Mouse (Mus musculus): ENCODE measurements at regions not wholly inside any gene's neighbourhood (a gene's known extent, or its start where the extent isn't known, plus 50 kb on each side); places are given as distances from the start of the nearest gene placed in this dataset.

GRCm38 (mm10) chr2:30725601-30726489 is 77.6 kb downstream of the 1700001O22Rik start:
- Histone ChIP-seq H3K27ac (ENCODE audit: insufficient read depth, low read depth) (no peak overlapping the region), H3K27me3 (replicated peaks) (no peaks in the 10 kb centered on the region), H3K9me3 (replicated peaks; ENCODE audit: low read length) (no peaks in the 10 kb centered on the region), H3K36me3 (replicated peaks in 1 of 2; ENCODE audit: control insufficient read depth in 1 of 2, insufficient read depth in 1 of 2, low read length in 1 of 2) (no peaks in the 10 kb centered on the region), H3K4me3 (replicated peaks in 1 of 3; ENCODE audit: low read depth in 2 of 3, low read length in 2 of 3, poor library complexity in 1 of 3) (no peak overlapping the region), H3K4me1 (ENCODE audit: control insufficient read depth in 1 of 2, insufficient read depth in 2 of 2) (peaks cover 4 to 12% of the 10 kb centered on the region in 2 experiments; a peak in 3 of 4 replicates), H3K4me2 (ENCODE audit: insufficient read depth, low read depth, poor library complexity, severe bottlenecking) (no peak overlapping the region), H3K9ac (ENCODE audit: insufficient read depth, low read depth) (no peak overlapping the region), H3K79me2 (replicated peaks; ENCODE audit: control insufficient read depth, extremely low read depth, insufficient read depth, poor library complexity, severe bottlenecking) (no peaks in the 10 kb centered on the region)
- TF ChIP-seq PAX5 (IDR thresholded peaks at IDR 0.05; ENCODE audit: low read length) (no peak), GABPA (IDR thresholded peaks at IDR 0.05; ENCODE audit: insufficient replicate concordance, low read depth, low read length) (no peak), SIN3A (IDR thresholded peaks at IDR 0.05; ENCODE audit: low read length) (no peak), UBTF (IDR thresholded peaks at IDR 0.05; ENCODE audit: low read depth, low read length) (no peak), CHD1 (IDR thresholded peaks at IDR 0.05; ENCODE audit: low read depth, low read length) (no peak), TCF12 (IDR thresholded peaks at IDR 0.05; ENCODE audit: low read depth, low read length) (no peak), RCOR1 (conservative IDR thresholded peaks at IDR 0.05; ENCODE audit: low read depth, low read length) (no peak), MAFK (IDR thresholded peaks at IDR 0.05; ENCODE audit: insufficient replicate concordance, low read length) (no peak), ZMIZ1 (IDR thresholded peaks at IDR 0.05; ENCODE audit: low read depth, low read length) (no peak), NELFE (IDR thresholded peaks at IDR 0.05; ENCODE audit: low read depth, low read length) (no peak), USF1 (IDR thresholded peaks at IDR 0.05; ENCODE audit: low read depth, low read length) (no peak), ELF1 (IDR thresholded peaks at IDR 0.05; ENCODE audit: low read depth, low read length) (no peak), JUND (conservative IDR thresholded peaks at IDR 0.05; ENCODE audit: low read depth, low read length) (no peak), ZC3H11A (IDR thresholded peaks at IDR 0.05; ENCODE audit: low read depth, low read length) (no peak), KAT2A (IDR thresholded peaks at IDR 0.05; ENCODE audit: insufficient replicate concordance, low read length) (no peak), MYC (IDR thresholded peaks at IDR 0.05; ENCODE audit: low read depth, low read length) (no peak), RAD21 (IDR thresholded peaks at IDR 0.05; ENCODE audit: low read depth, low read length) (no peak)
- in situ Hi-C loops (cut with MboI; ENCODE audit: low pct_ligation_motif_present, low pct_unique_long_range_greater_than_20kb, low sequenced_read_pairs): no loop called here
- dilution Hi-C loops (cut with MboI; ENCODE audit: extremely low pct_ligation_motif_present, extremely low pct_unique_long_range_greater_than_20kb, low sequenced_read_pairs): no loop called here
- no peak for DNase-seq (ENCODE audit: extremely low read depth)

- H3K27ac ChIP-seq (ENCODE audit: insufficient read depth, low read depth): no peak overlapping the region
- TF ChIP-seq RAD21 (IDR thresholded peaks at IDR 0.05; ENCODE audit: low read depth, low read length) (no peak), ZNF384 (IDR thresholded peaks at IDR 0.05; ENCODE audit: low read depth, low read length) (no peak), ZKSCAN1 (IDR thresholded peaks at IDR 0.05; ENCODE audit: borderline replicate concordance, low read depth, low read length) (no peak), MAX (IDR thresholded peaks at IDR 0.05; ENCODE audit: low read length) (no peak), ZC3H11A (IDR thresholded peaks at IDR 0.05; ENCODE audit: low read depth, low read length) (no peak), GABPA (IDR thresholded peaks at IDR 0.05; ENCODE audit: insufficient replicate concordance, low read depth, low read length) (no peak)
- no peak for DNase-seq (ENCODE audit: extremely low read depth)
- dilution Hi-C loops (cut with MboI; ENCODE audit: extremely low pct_ligation_motif_present, extremely low pct_unique_long_range_greater_than_20kb, low sequenced_read_pairs): no loop called here
- H3K36me3 ChIP-seq (replicated peaks in 1 of 2; ENCODE audit: control insufficient read depth in 1 of 2, insufficient read depth in 1 of 2, low read length in 1 of 2): no peaks in the 10 kb centered on the region
- peaks cover 3% of the 10 kb centered on the region for H3K27me3 ChIP-seq (replicated peaks)
- no peak overlapping the region for H3K4me2 ChIP-seq (ENCODE audit: insufficient read depth, low read depth, poor library complexity, severe bottlenecking)
- H3K4me1 ChIP-seq (ENCODE audit: control insufficient read depth in 1 of 2, insufficient read depth in 2 of 2): peaks cover 4 to 12% of the 10 kb centered on the region in 2 experiments; a peak in 3 of 4 replicates
- no peak overlapping the region for H3K4me3 ChIP-seq (replicated peaks in 1 of 3; ENCODE audit: low read depth in 2 of 3, low read length in 2 of 3, poor library complexity in 1 of 3)
- in situ Hi-C loops (cut with MboI; ENCODE audit: low pct_ligation_motif_present, low pct_unique_long_range_greater_than_20kb, low sequenced_read_pairs): no loop called here
- no peak overlapping the region for H3K9ac ChIP-seq (ENCODE audit: insufficient read depth, low read depth)
- H3K9me3 ChIP-seq (replicated peaks; ENCODE audit: low read length): no peaks in the 10 kb centered on the region
- no peaks in the 10 kb centered on the region for H3K79me2 ChIP-seq (replicated peaks; ENCODE audit: control insufficient read depth, extremely low read depth, insufficient read depth, poor library complexity, severe bottlenecking)
These were observed 78.3 kb downstream of the 1700001O22Rik start for GRCm38 (mm10) chr2:30725186-30725585.

Measured in CH12.LX (cell line).